Mouse (Mus musculus) neural tube, embryonic 14.5 days (tissue): Measurements from ENCODE around the gene Aunip. TPM values are rescaled to one million over a fixed set of nuclear protein-coding genes. Genes with fewer than 3 reads are reported as not detected.

Experiments
- ATAC-seq: fragments of 200-750 bp; cut with Nextera tagmentation; 2 replicates; pipeline ENCODE4 v1.8.0; 2017; ENCODE audit warnings: low read depth, mild to moderate bottlenecking, moderate TSS enrichment, moderate library complexity
- H3K27ac ChIP-seq: fragments of 300-500 bp; sonication (generic); 2 replicates; pipeline ENCODE4 v1.5.1; 2014; ENCODE audit warnings: low read depth, mild to moderate bottlenecking, control low read depth, low read length, moderate library complexity, mixed read lengths
- H3K27me3 ChIP-seq: fragments of 300-500 bp; sonication (generic); 2 replicates; pipeline ENCODE4 v1.6.1; 2014; ENCODE audit warnings: low read length; ENCODE audit not compliant: control insufficient read depth, insufficient read depth
- H3K36me3 ChIP-seq: fragments of 300-500 bp; sonication (generic); 2 replicates; pipeline ENCODE4 v1.6.1; 2014; ENCODE audit warnings: low read length, mixed read lengths; ENCODE audit not compliant: control insufficient read depth, insufficient read depth
- H3K4me1 ChIP-seq: fragments of 300-500 bp; sonication (generic); 2 replicates; pipeline ENCODE4 v1.6.1; 2014; ENCODE audit warnings: low read length; ENCODE audit not compliant: control insufficient read depth, insufficient read depth
- H3K4me2 ChIP-seq: fragments of 300-500 bp; sonication (generic); 2 replicates; pipeline ENCODE4 v1.6.1; 2014; ENCODE audit warnings: mild to moderate bottlenecking, low read depth, low read length, control low read depth
- H3K4me3 ChIP-seq: fragments of 300-500 bp; sonication (generic); 2 replicates; pipeline ENCODE4 v1.5.1; 2014; ENCODE audit warnings: low read depth, low read length, control low read depth, mixed read lengths
- H3K9ac ChIP-seq: fragments of 300-500 bp; sonication (generic); replicated peaks from 2 replicates; pipeline ENCODE4 v1.6.1; 2014; ENCODE audit warnings: low read depth, mild to moderate bottlenecking, control low read depth, low read length, mixed read lengths
- H3K9me3 ChIP-seq: fragments of 300-500 bp; sonication (generic); 2 replicates; pipeline ENCODE4 v1.6.1; 2016; ENCODE audit warnings: low read length; ENCODE audit not compliant: control insufficient read depth
- WGBS: fragments of 180-500 bp; shearing (Covaris S2); extraction: QIAGEN DNeasy Blood & Tissue Kit; methylation state at CpG from one replicate; pipeline ENCODE4 v1.1.7; 2014; 5-methylcytosine and 5-hydroxymethylcytosine counted together
- polyA plus RNA-seq: library from polyadenylated mRNA; unstranded; fragments of >200 nt; fragmentation: Nextera tagmentation; extraction: Ambion mirVana; gene quantifications from 2 replicates; pipeline ENCODE4 v1.2.1, GENCODE M21; 2014

Aunip gene
- polyA plus RNA-seq, 1 experiment from 2014 or later: 0.43 TPM

- Histone ChIP-seq H3K4me1 (peaks cover 45% of the 10 kb centered on the region), H3K27ac (peak overlapping the region; percentile 97), H3K9me3 (no peaks in the 10 kb centered on the region), H3K36me3 (peaks cover 35% of the 10 kb centered on the region), H3K4me2 (peak overlapping the region; percentile 92), H3K9ac (peak overlapping the region; percentile 94), H3K4me3 (peak overlapping the region; percentile 73), H3K27me3 (no peaks in the 10 kb centered on the region)
- ATAC-seq: no peak
- WGBS: 22% methylated on average over 3 of the region's 3 CpGs
Measured at GRCm38 (mm10) chr4:134469985-134470384, 40.8 kb upstream of the Aunip start.

- ATAC-seq: no peak
Measured at GRCm38 (mm10) chr4:134471469-134471868, 39.3 kb upstream of the Aunip start.

GRCm38 (mm10) chr4:134473764-134474163 lies 37.0 kb upstream of the Aunip start:
- Histone ChIP-seq H3K4me2 (no peak overlapping the region; the same call in 1 of the 2 replicates), H3K9ac (0 out of 2 replicates have a peak overlapping the region, but pooled peaks have one; percentile 8), H3K4me3 (no peak overlapping the region), H3K4me1 (peaks cover 31% of the 10 kb centered on the region), H3K27me3 (no peaks in the 10 kb centered on the region), H3K9me3 (no peaks in the 10 kb centered on the region), H3K36me3 (peaks cover 46% of the 10 kb centered on the region), H3K27ac (peak overlapping the region; percentile 80)
- 44% methylated on average over 4 of the region's 4 CpGs for WGBS
- no peak for ATAC-seq

More at GRCm38 (mm10) chr4:134471469-134471868, 39.3 kb upstream of the Aunip start:
- Histone ChIP-seq H3K4me2 (peak overlapping the region; percentile 92), H3K9me3 (no peaks in the 10 kb centered on the region), H3K4me1 (peaks cover 37% of the 10 kb centered on the region), H3K36me3 (peaks cover 38% of the 10 kb centered on the region), H3K27ac (peak overlapping the region; percentile 70), H3K4me3 (peak overlapping the region; percentile 73), H3K27me3 (no peaks in the 10 kb centered on the region), H3K9ac (peak overlapping the region; percentile 94; the same call in 1 of the 2 replicates)

- peak; percentile 20; the same call in 1 of the 2 replicates for ATAC-seq
- Histone ChIP-seq H3K36me3 (peaks cover 46% of the 10 kb centered on the region), H3K27ac (peak overlapping the region; percentile 80), H3K9me3 (no peaks in the 10 kb centered on the region), H3K27me3 (no peaks in the 10 kb centered on the region), H3K4me1 (peaks cover 31% of the 10 kb centered on the region), H3K4me2 (peak overlapping the region; percentile 31; the same call in 1 of the 2 replicates), H3K9ac (0 out of 2 replicates have a peak overlapping the region, but pooled peaks have one; percentile 8), H3K4me3 (no peak overlapping the region)
- whole genome bisulfite sequencing: 24% methylated on average over 8 of the region's 8 CpGs
Measured at GRCm38 (mm10) chr4:134474240-134474639, 36.6 kb upstream of the Aunip start.

- H3K9ac ChIP-seq: no peak overlapping the region
- no peaks in the 10 kb centered on the region for H3K27me3 ChIP-seq
- peaks cover 36% of the 10 kb centered on the region for H3K36me3 ChIP-seq
- H3K27ac ChIP-seq: 0 out of 2 replicates have a peak overlapping the region, but pooled peaks have one; percentile 23
- no peak for ATAC-seq
- 81% methylated on average over 8 of the region's 8 CpGs for WGBS
- no peak overlapping the region for H3K4me2 ChIP-seq
- H3K9me3 ChIP-seq: no peaks in the 10 kb centered on the region
- H3K4me3 ChIP-seq: no peak overlapping the region
- H3K4me1 ChIP-seq: peaks cover 24% of the 10 kb centered on the region
Measured at GRCm38 (mm10) chr4:134476899-134477298, 33.9 kb upstream of the Aunip start.

GRCm38 (mm10) chr4:134478031-134478430 lies 32.8 kb upstream of the Aunip start:
- 4% methylated on average over 9 of the region's 9 CpGs for WGBS
- Histone ChIP-seq H3K9me3 (no peaks in the 10 kb centered on the region), H3K4me1 (peaks cover 13% of the 10 kb centered on the region), H3K4me2 (no peak overlapping the region), H3K36me3 (peaks cover 25% of the 10 kb centered on the region), H3K4me3 (no peak overlapping the region), H3K27me3 (no peaks in the 10 kb centered on the region), H3K27ac (peak overlapping the region; percentile 39), H3K9ac (no peak overlapping the region; the same call in 1 of the 2 replicates)
- peak; percentile 62 for ATAC-seq

GRCm38 (mm10) chr4:134479839-134480238 lies 31.0 kb upstream of the Aunip start:
- Histone ChIP-seq H3K4me2 (no peak overlapping the region), H3K36me3 (peaks cover 12% of the 10 kb centered on the region), H3K9ac (no peak overlapping the region), H3K4me3 (no peak overlapping the region), H3K27me3 (no peaks in the 10 kb centered on the region), H3K4me1 (peaks cover 5% of the 10 kb centered on the region; the same call in 1 of the 2 replicates), H3K9me3 (no peaks in the 10 kb centered on the region), H3K27ac (no peak overlapping the region)
- WGBS: 85% methylated on average over 4 of the region's 4 CpGs
- ATAC-seq: no peak

GRCm38 (mm10) chr4:134480864-134481263 lies 29.9 kb upstream of the Aunip start:
- peaks cover 5% of the 10 kb centered on the region; the same call in 1 of the 2 replicates for H3K4me1 ChIP-seq
- no peaks in the 10 kb centered on the region for H3K9me3 ChIP-seq
- H3K27ac ChIP-seq: no peak overlapping the region
- 25% methylated on average over 6 of the region's 6 CpGs for WGBS
- 0 out of 2 replicates have a peak, but pooled peaks have one; percentile 25 for ATAC-seq
- peaks cover 8% of the 10 kb centered on the region for H3K36me3 ChIP-seq
- H3K4me2 ChIP-seq: no peak overlapping the region
- H3K27me3 ChIP-seq: no peaks in the 10 kb centered on the region
- H3K9ac ChIP-seq: no peak overlapping the region
- H3K4me3 ChIP-seq: no peak overlapping the region

- H3K4me3 ChIP-seq: no peak overlapping the region
- no peak for ATAC-seq
- no peaks in the 10 kb centered on the region for H3K9me3 ChIP-seq
- H3K9ac ChIP-seq: no peak overlapping the region
- peaks cover 8% of the 10 kb centered on the region for H3K36me3 ChIP-seq
- no peak overlapping the region for H3K4me2 ChIP-seq
- H3K27me3 ChIP-seq: no peaks in the 10 kb centered on the region
- peaks cover 5% of the 10 kb centered on the region; the same call in 1 of the 2 replicates for H3K4me1 ChIP-seq
- WGBS: 64% methylated on average over 6 of the region's 6 CpGs
- H3K27ac ChIP-seq: no peak overlapping the region
Measured at GRCm38 (mm10) chr4:134481270-134481669, 29.5 kb upstream of the Aunip start.
